Mouse (Mus musculus) spleen, postnatal 14 days (tissue): ENCODE data around the gene Gm16223.

ENCODE experiments used
- DNase-seq, 2 experiments: peaks; one replicate each; pipeline ENCODE4 v3.0.0; 2021 to 2022; ENCODE audit warnings: low spot score in 2 of 2

The Gm16223 gene

DNA sequence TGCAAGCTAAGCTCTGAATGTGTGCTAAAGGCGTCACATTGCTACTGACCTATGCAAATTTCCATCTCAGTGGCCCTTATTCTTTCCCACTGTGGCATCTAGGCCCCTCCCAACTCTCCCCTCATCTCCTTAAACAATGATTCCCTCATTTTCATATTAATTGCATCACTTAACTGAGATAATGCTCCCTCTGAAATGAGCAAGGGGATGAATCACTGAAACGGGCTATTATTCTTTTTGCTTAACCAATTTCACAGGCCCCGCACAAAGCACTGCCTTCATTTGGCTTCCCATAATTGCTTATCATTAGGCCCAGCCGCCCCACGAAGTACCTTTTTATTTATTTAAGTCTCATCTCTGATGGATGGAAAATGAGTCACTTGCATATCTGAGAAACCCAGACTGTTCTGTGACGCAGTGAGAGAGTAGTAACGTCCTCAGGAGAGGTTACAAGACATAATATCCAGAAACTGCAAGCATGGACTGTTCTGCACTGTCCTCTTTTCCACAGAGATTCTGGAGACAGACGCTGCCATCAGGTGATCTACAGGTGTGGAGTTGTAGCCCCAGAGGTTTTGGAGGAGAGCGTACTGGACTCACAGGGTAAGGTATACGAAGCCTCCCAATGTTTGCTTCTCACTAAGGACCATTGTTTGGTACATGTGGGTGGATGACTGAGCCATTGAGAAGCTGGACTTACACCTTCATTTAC lies at the start of gene Gm16223:
Gene Gm16223, plus strand, starts transcription at position 485 of the 712 bp plus-strand sequence.
- no peak for DNase-seq

DNA sequence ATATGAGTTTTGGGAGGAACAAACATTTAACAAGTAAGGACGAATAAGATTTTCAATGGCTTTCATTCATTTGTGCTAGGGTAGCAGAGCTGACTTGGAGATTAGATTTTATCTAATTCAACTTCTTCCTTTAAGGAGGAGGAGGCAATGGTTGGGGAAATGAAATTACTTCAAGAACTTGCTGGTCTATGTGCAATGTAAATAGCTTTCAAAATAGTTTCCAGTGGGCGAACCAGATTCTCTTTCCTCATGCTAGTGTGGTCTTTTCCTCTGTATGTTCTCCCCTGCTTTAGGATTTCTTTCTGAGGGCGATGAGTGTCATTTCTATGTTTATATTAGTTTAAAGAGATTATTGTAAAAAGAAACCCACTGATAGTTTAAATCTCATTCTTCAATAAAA lies 45.7 kb upstream of the Gm16223 start:
- DNase-seq: no peak

DNA sequence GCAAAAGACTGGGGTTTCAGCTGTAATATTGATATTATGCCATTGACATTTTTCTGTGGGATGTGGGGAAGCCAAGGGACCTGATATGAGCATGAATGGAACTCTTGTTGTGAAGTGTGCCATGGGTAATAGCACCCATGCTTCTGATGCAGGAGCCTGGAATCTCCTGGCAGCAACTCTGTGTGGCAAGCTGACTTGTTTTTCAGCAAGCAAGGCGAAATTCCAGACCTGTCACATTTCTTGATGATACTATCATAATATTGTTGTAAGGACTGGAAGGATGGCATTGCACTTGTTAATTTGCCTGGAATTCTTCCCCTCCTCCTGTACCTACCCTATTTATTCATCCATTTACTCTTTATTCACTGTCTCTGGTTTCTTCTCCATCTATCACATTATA lies 44.2 kb upstream of the Gm16223 start:
- no peak for DNase-seq

DNA sequence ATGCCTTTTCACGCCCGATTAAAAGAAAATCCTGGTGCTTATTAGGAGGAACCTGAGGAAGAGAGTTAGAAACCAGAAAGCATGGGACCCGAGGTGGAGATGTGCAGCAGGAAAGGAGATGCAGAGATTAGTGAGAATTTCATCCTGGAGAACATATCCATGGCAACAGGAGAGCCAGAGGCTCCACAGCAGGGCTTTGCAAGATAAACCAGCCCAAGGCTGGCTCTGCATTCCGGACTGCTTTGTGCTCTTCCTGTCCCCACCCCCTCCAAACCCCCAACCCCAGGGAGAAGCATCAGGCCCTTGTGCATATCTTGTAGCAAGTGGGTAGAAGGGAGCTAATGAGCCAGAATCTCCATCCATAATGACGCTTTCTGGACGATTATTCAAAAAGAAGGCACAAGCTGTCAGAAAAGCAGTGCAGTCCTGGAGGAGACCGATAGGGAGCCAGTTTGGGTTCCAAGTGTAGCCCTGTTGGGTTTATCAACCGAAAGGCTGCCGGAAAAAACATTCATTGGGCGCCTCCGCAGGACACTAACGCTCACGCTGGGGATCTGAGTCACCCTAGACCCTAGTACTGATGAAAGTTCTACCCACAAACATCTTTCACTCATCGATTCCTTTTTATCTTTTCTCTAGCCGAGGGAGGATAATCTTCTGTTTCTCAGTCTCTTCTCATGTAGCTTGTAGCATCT lies 31.2 kb upstream of the Gm16223 start:
- DNase-seq: no peak

DNA sequence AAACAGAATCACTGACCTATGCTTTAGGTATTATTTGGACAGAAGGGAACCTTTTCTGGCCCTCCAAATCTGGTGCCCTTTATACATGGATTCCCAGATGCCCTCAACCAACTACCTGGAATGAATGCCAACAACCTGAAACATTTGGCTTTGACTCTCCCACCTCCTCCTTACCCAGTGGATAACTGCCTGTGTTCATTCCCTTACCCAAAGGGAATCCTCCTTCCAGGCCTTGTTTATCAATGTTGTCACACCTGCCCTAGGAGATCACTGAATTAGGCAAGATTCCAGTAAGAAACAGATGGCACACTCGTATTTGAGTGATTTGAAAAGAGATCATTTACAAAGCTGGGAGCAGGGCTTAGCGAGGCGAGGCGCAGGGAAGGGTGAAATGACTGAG lies 13.1 kb upstream of the Gm16223 start:
- no peak for DNase-seq

DNA sequence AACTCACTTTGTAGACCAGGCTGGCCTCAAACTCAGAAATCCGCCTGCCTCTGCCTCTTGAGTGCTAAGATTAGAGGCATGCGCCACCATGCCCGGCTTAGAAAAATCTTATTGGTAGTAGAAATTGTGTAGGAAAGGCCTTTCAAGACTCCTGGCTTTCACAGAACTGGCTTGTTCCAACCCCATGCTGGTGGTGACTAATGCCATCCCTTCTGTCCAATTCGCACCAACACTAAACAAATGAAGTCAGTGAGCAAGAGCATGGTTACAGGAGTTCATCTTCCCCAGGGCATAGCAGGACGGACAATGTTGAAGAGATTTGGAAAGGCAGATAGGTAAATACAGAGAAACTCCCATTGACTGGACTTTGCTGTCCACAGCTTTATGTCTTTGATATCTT lies 12.6 kb upstream of the Gm16223 start:
- no peak for DNase-seq

DNA sequence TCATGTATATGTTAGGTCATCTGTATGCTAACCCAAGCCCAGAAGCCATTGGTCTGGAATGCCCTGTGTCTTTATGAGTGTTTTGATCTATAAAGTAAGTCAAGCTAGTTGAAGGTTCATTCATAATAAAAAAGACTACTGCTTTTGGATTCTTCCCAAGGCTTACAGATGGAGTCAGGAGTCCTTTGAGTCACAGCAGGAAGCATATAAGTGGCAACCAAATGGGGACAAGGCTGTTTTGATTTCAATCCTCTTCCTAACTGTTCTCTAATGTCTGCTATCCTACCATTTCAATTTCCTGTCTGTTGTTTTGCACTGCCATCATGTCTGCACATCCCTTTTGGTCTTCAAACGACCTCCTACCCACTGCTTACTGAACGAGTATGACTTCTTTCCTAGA lies 2.7 kb upstream of the Gm16223 start:
- no peak for DNase-seq

DNA sequence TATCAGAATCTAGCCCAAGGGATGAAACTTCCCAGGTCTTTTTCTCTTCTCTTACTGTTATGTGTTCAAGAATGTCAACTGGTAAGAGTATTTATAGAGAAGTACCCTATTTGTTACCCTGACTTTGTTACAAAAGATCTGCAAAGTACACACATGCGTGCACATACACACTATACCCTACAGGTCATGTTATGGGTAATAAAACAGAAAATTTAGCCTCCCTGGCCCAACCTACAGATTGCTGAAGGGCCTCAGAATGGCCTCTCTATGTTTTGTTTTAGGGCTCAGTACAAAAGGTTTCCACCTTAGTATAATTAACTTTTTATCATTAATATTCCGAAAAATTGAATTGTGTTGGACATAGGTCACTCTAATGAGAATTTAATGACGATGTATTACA lies 685 bp upstream of the Gm16223 start:
- DNase-seq: no peak

DNA sequence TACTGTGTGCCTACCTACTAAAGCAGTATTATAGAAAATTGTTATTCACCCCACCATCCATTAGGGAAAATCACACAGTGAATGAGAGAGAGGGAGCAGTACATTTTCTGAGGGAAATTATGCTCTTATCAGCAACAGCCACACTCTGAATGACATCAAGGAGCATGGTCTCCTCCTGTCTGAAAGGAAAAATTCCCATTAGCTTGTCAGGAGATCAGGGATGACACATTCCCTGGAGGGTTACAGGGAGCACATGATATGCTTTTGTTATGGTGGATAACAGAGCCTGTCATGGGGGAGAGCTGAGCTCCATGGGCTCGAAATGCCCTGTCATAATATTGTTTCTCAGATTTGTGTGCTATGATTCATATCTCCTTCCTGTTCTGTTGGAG lies 424 bp downstream of the Gm16223 start:
- DNase-seq: no peak

DNA sequence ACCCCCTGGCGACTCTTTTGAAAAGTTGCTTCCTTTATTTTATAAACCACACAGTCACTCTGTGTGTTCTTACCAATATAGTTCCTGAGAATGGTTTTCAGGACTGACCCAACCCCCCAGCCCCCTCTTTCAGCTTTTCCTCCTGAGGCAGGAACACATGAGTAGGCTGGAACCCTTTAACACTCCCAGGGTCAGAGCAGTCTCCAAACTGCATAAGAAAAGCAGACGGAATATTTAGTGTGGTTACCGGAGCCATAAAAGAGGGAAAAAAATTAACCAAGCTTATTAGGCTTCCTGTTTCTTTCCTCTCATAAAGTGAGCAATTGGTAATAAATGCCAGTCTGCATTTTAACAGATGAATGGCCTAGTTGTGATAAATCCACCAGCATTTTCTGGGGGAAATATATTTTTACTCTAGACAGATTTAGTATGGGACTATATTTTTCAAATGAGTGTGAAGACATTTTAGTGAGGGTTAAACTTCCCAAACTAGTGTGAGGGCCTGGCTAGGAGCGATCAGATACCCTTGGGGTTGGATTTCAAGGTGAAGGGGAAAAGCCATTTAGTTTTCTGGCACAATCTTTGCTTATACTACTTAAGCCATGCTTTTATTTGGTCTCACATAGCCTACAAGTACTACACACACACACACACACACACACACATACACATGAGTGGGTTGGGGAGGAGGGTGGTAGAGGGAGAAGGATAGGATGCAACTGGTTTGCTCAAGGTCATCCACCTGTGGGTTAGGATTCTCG lies 49.0 kb downstream of the Gm16223 start:
- no peak for DNase-seq

DNA sequence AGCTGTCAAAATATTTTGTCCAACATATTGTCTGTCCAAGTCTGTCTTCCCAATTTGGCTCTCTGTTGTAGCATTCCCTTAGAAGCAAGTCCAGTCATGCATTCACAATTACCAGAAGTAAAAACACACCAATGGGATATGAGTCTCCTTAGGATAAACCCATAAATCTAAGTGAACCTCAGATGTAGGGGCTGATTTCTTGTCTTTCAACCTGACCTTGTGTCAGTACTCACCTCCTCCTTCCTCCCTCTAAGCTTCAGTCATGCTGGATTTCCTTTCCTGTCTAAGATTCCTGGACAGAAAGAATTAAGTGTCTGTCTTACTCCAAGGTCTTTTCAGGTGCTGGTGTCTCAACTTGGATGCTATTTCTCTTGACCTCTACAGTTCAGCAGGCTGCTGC lies 57.8 kb downstream of the Gm16223 start:
- no peak for DNase-seq

DNA sequence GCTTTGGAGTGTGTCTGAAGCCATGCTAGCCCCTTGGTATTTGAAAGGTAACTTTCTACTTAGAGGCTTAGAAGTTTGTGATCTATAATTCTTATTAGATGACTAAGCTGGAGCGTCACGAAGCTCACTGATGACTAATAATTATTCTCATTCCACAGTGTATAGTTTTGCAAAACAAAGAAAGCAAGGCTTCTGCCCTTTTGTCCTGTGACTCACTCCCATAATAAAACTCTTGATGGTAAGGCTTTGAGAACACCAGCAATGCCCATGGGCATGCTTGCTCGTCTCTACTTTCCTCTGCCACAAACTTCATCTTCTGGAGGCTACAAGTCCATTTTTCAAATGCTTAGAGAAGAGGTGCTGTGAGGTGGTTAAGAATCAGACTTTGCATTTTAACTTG lies 87.9 kb downstream of the Gm16223 start:
- no peak for DNase-seq

DNA sequence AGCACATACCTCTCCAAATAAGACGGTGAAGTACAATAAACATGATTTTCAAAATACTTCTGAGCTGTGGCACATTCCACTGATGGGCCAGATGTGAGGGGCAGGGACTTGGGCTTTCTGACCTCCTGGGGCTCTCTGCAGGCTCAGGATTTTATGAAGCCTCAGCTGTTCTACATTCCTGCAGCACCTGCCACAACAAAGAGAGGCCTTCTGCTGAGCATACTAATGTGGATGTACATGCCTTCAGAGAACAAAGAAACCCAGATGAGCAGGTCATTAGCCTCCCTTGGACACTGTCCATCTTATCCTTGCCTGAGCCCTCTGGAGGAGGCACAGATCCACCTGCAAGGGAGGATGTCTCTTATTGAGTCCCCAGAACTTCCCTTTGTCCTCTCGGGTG lies 97.0 kb downstream of the Gm16223 start:
- no peak for DNase-seq

DNA sequence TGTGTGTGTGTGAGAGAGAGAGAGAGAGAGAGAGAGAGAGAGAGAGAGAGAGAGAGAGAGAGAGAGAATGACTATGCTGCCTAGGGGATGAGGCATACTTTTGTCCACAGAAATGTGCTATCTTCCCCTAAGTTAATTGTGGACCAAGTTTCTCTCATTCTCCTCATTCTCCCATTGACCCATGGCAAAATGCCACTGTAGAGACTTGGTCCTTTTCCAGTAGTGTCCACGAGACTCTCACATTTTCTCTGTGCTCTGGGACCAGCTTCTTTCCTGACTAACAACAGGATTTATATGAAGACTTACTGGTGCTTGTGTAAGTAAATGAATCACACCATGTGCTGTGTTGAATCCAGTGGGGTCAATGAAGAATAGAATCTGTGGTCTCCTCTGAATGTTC lies 98.6 kb downstream of the Gm16223 start:
- no peak for DNase-seq

DNA sequence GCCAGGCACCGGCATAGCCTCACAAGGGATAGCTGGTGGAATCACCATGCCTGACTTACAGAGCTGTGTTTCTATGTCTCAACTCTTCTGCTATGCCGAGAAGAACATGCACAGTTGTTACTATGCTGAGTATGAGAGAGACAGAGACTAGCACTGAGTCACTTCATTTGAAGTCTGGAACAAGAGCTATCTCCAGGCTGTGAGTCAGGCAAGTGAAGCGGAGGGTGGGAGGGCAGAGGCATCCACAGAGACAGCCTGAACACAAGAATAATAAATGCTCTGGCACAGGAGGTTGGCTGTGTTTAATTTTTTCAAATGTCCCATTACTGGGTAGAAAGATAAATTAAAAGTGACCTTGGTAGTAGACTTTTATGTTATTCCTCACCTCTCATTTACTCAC lies 100.3 kb downstream of the Gm16223 start:
- DNase-seq: no peak

DNA sequence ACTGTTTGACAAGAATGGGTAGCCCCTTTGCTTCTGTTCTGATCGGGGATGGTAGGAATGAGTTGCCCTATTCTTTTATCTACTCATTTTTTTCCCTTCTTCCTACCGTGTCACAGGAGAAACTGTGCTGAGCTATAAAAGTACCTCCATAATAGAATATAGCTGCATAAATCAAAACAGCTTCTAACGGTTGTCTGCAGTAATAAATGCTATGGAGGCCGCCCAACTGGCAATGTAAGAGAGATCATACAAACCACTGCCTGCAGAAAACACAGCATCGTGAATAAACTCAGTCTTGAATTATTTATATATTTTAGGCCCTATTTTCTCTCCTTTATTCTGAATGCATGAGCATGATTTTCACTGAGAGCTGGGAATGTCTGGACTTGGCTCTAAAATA lies 101.0 kb downstream of the Gm16223 start:
- no peak for DNase-seq

DNA sequence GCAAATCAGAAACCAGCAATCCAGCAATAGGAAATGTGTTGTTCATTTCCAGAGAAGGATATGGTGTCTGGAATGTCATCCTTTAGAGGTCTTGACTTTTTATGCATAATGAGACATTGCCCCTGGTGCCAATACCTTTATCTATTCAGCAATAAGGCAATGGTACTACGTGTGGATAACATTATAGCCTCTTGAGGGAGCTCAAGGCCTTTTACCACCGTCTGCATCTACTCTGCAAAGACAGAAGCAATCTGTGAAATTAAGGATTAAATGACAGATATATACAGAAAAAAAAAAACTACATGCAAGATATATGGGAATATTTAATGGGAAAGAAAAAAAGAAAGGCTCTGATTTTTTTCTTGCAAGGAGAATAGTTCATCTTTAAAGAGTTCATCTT lies 106.3 kb downstream of the Gm16223 start:
- DNase-seq: no peak

DNA sequence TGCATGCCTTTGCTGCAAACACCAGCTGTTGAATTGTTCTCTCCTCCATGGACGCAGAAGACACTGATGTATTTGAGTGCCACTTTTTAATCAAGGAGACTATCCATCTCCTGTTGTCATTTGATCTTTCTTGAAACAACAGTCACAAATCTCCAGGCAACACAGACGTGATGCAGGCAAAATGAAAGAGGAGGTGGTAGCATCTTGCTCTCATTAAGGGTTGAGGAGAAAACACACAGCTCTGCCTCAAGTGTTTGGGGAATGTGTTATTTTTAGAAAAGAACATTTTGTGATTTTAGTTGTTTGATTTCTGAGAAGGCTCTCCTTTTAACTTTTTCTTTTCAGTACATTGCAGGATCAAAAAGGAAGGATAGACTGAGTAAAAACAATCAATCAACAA lies 107.7 kb downstream of the Gm16223 start:
- DNase-seq: no peak

DNA sequence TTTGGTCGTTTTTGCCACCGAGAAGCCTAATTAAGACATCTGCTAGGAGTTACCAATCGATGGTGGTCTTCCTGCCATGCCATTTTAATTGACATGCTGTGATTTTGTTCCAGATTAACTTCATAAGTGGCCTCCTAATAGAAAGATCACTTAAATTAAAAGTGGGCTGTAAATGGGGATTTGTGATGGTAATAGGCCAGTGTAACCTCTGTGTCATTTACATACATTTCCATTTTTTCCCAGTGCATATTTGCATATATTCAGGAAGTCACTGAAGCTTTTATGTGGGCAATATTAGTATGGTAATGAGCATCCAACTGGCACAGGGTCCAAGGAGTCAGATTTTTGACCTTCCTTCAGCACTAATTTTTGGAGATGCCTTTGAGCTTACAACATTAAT lies 130.7 kb downstream of the Gm16223 start:
- no peak for DNase-seq

DNA sequence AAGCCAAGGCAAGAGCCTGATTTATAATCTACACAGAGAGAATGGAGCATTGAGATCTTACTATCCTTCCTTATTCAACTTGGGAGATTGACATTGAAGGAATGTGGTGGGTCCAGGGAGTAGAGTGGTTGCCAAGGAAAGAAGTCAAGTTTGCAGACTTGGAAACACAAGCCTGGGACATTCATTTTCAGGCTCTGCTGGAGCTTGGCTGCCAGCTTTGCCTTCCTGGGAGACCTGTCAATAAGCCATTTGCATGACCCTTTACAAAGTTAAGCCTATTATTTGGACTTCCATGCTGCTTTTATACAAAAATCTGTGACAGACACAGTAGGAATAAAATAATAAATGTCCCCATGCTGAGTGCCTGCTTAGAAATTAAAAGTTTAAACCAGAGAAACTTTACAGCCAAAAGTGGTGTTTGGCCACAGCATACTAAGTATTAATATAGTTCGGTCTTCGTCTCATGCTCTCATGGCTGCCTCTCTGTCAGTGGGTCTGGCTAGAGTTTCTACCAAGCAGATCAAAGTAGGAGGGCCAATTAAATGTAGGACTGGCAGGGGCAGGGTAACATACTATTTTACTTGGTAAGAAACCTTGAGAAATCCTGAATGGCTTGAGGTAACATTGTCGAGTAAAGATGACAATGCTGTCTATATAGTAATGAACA lies 139.8 kb downstream of the Gm16223 start:
- no peak for DNase-seq

DNA sequence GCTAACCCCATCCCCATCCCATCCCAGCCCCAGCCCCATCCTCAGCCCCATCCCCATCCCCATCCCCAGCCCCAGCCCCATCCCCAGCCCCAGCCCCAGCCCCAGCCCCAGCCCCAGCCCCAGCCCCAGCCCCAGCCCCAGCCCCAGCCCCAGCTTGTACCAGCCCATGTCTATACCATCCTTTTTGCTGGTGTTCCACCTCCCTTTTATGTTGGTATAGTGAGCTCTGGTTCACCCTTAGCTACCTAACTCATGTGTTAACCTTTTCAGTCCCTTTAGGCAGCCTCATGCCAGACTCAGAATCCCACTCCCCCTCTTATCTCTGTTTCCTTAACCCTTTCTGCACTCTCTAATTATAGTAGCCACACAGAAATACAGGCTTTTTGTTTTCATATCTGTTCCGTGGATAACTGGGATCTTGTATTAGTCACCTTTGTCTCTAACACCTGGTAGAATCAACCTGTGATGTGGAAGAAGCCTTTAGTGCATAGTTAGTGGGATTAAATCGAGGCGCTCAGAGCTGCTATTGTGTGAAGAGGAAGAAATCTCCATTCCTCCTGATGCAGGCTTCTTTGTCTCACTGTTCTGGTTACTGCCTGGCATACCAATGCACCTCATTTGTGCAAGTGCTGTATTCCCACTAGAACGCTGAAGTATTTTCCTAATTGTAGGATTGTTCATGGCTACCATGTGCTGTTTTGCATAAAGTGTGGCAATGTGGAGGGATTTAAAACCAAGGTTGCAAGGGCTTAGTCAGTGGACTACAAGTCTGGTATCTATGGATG lies 144.0 kb downstream of the Gm16223 start:
- DNase-seq: no peak

DNA sequence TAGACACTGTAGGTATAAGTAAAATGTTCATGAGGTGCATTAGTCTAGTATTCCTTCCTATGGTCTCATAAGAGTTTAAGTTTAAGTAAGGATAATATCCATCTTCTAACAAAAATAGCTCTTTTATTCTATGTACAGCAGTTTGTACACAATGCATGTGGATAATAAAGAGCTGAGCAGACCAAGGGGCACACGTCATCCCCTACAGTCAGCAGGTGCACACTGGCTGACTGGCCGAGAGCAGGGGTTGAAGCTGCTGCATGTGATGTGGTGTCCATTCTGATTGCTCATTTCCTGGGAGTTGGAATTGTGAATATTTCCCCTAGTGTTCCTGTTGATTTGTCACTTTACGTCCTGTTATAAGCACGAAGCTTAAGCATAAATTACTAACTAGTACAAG lies 144.6 kb downstream of the Gm16223 start:
- no peak for DNase-seq
